Mouse (Mus musculus) erythroblast, embryonic 14.5 days (primary cell): ENCODE measurements around the gene Mog.

Experiments
- GATA1 ChIP-seq: IDR thresholded peaks from 2 replicates; pipeline ENCODE4 v1.6.1; 2012; ENCODE audit warnings: low read length, inconsistent platforms, mixed read lengths
- TAL1 ChIP-seq: IDR thresholded peaks from 3 replicates; pipeline ENCODE4 v1.6.1; 2012; ENCODE audit warnings: low read length, inconsistent platforms, mixed read lengths

DNA sequence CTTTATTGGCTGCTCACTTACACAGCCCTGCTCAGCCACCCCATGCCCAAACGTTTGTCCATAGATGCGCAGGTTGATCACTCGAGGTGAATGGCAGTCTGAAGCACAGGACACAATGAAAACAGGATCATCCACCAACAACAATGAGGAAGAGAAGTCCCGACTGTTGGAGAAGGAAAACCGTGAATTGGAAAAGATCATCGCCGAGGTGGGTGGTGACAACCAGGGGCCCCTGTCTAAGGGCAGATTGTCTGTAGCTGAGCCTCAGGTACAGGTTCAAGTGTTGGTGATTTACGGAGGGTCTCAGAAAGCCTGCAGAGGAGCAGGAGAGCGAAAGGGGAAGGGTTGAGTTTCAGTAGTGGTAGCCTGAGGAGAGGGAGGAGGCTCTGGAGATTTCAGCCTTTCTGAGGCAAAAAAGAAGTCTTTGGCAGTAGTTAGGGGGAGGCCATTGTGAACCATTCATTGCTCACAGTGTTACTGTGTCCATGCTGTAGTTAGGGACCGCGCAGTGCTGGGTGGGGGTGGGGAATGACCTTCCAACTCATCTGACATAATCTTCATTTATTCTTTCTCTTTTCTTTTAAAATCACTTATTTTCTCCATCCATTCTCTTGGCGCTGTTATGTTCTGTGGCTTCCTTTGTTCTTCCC lies 49.0 kb upstream of the Mog start:
- TF ChIP-seq GATA1 (no peak), TAL1 (no peak)
